Mouse (Mus musculus) liver, postnatal 0 days (tissue): ENCODE measurements around the gene Psma3.

ENCODE experiments used
- CTCF ChIP-seq: sonication (generic); IDR thresholded peaks from 2 replicates; pipeline ENCODE4 v1.5.1; 2016; ENCODE audit warnings: antibody characterized with exemption, low read depth
- EP300 ChIP-seq: IDR thresholded peaks from 2 replicates; pipeline ENCODE4 v1.6.1; 2016; ENCODE audit warnings: antibody characterized with exemption, low read depth, mild to moderate bottlenecking

- TF ChIP-seq CTCF (no peak), EP300 (no peak)
These were observed 42.8 kb downstream of the Psma3 start for GRCm38 (mm10) chr12:71017242-71017571.
